Mouse (Mus musculus) heart, embryonic 14.5 days (tissue): ENCODE measurements around the gene Tirap. TPM values are rescaled to one million over a fixed set of nuclear protein-coding genes. Genes with fewer than 3 reads are reported as not detected.
A peak's percentile ranks its signal among the peaks of the same experiment; 100 is the strongest.

ENCODE experiments used
- ATAC-seq: fragments of 200-750 bp; cut with Nextera tagmentation; 2 replicates; pipeline ENCODE4 v1.8.0; 2017; ENCODE audit warnings: low read depth, moderate TSS enrichment; ENCODE audit not compliant: insufficient number of reproducible peaks, insufficient read depth, low FRiP score
- H3K27ac ChIP-seq, 2 experiments: fragments of 200-500 bp in 1 of 2; fragments of 300-500 bp in 1 of 2; sonication (generic) in 1 of 2; replicated peaks in 1 of 2; 2 replicates each; pipeline ENCODE4 v1.5.1; 2012 to 2014; ENCODE audit warnings: low read depth in 2 of 2, low read length in 2 of 2, control low read depth in 1 of 2, mild to moderate bottlenecking in 1 of 2, mixed read lengths in 1 of 2; ENCODE audit not compliant: control insufficient read depth in 1 of 2, insufficient read depth in 1 of 2
- H3K27me3 ChIP-seq: fragments of 300-500 bp; sonication (generic); 2 replicates; pipeline ENCODE4 v1.6.1; 2014; ENCODE audit warnings: mild to moderate bottlenecking, low read length, control low read depth; ENCODE audit not compliant: control insufficient read depth, insufficient read depth
- H3K36me3 ChIP-seq: fragments of 300-500 bp; sonication (generic); 2 replicates; pipeline ENCODE4 v1.6.1; 2014; ENCODE audit warnings: mild to moderate bottlenecking, control low read depth, low read length, mixed read lengths; ENCODE audit not compliant: control insufficient read depth, insufficient read depth
- H3K4me1 ChIP-seq, 2 experiments: fragments of 200-500 bp in 1 of 2; fragments of 300-500 bp in 1 of 2; sonication (generic) in 1 of 2; 2 replicates each; pipeline ENCODE4 v1.6.1; 2012 to 2014; ENCODE audit warnings: low read length in 2 of 2, control low read depth in 1 of 2, mixed read lengths in 1 of 2; ENCODE audit not compliant: control insufficient read depth in 2 of 2, insufficient read depth in 2 of 2
- H3K4me2 ChIP-seq: fragments of 300-500 bp; sonication (generic); 2 replicates; pipeline ENCODE4 v1.6.1; 2014; ENCODE audit warnings: mild to moderate bottlenecking, low read length
- H3K4me3 ChIP-seq, 2 experiments: fragments of 200-500 bp in 1 of 2; fragments of 300-500 bp in 1 of 2; sonication (generic) in 1 of 2; 2 replicates each; pipeline ENCODE4 v1.5.1; 2012 to 2014; ENCODE audit warnings: low read length in 2 of 2, mild to moderate bottlenecking in 2 of 2, control low read depth in 1 of 2, low read depth in 1 of 2, moderate library complexity in 1 of 2; ENCODE audit not compliant: control insufficient read depth in 1 of 2, insufficient read depth in 1 of 2
- H3K9ac ChIP-seq: fragments of 300-500 bp; sonication (generic); 2 replicates; pipeline ENCODE4 v1.6.1; 2014; ENCODE audit warnings: mild to moderate bottlenecking, low read length
- H3K9me3 ChIP-seq: fragments of 300-500 bp; sonication (generic); 2 replicates; pipeline ENCODE4 v1.6.1; 2016; ENCODE audit warnings: low read length, control low read depth; ENCODE audit not compliant: control insufficient read depth
- WGBS: fragments of 180-500 bp; shearing (Covaris S2); extraction: QIAGEN DNeasy Blood & Tissue Kit; methylation state at CpG from one replicate; pipeline ENCODE4 v1.1.7; 2014; 5-methylcytosine and 5-hydroxymethylcytosine counted together
- polyA plus RNA-seq: library from polyadenylated mRNA; unstranded; fragments of >200 nt; fragmentation: Nextera tagmentation; extraction: Ambion mirVana; gene quantifications from 2 replicates; pipeline ENCODE4 v1.2.1, GENCODE M21; 2014

Tirap gene
- polyA plus RNA-seq, 1 experiment from 2014 or later: 7.8 TPM

- H3K9ac ChIP-seq: no peak overlapping the region
- H3K27me3 ChIP-seq: no peaks in the 10 kb centered on the region
- peaks cover 38% of the 10 kb centered on the region for H3K36me3 ChIP-seq
- no peak overlapping the region for H3K4me3 ChIP-seq
- H3K27ac ChIP-seq: no peak overlapping the region
- H3K4me2 ChIP-seq: no peak overlapping the region
- H3K4me1 ChIP-seq: no peaks in the 10 kb centered on the region
- no peaks in the 10 kb centered on the region for H3K9me3 ChIP-seq
- no peak for ATAC-seq
- 88% methylated on average over 3 of the region's 3 CpGs for WGBS
Measured at GRCm38 (mm10) chr9:35228671-35229070, 28.6 kb upstream of the Tirap start.

GRCm38 (mm10) chr9:35223466-35223865 is 23.4 kb upstream of the Tirap start:
- WGBS: 95% methylated on average over 3 of the region's 3 CpGs
- no peak overlapping the region for H3K27ac ChIP-seq
- H3K36me3 ChIP-seq: peaks cover 77% of the 10 kb centered on the region

GRCm38 (mm10) chr9:35217963-35218362 is 17.9 kb upstream of the Tirap start:
- Histone ChIP-seq H3K4me1 (no peaks in the 10 kb centered on the region), H3K27ac (no peak overlapping the region), H3K36me3 (peaks cover 94% of the 10 kb centered on the region), H3K4me3 (no peak overlapping the region), H3K27me3 (no peaks in the 10 kb centered on the region), H3K4me2 (no peak overlapping the region), H3K9me3 (no peaks in the 10 kb centered on the region), H3K9ac (no peak overlapping the region)
- 53% methylated on average over 1 of the region's 1 CpGs for WGBS
- no peak for ATAC-seq

More at GRCm38 (mm10) chr9:35223466-35223865, 23.4 kb upstream of the Tirap start:
- H3K4me2 ChIP-seq: no peak overlapping the region
- no peak overlapping the region for H3K9ac ChIP-seq
- no peaks in the 10 kb centered on the region for H3K4me1 ChIP-seq
- ATAC-seq: no peak
- H3K27me3 ChIP-seq: no peaks in the 10 kb centered on the region
- no peaks in the 10 kb centered on the region for H3K9me3 ChIP-seq
- no peak overlapping the region for H3K4me3 ChIP-seq

GRCm38 (mm10) chr9:35211573-35212511 is 11.8 kb upstream of the Tirap start:
- Histone ChIP-seq H3K9ac (peak overlapping the region; percentile 95), H3K27ac (peak overlapping the region; percentile 75 to 77), H3K36me3 (peaks cover 73% of the 10 kb centered on the region), H3K27me3 (no peaks in the 10 kb centered on the region), H3K4me2 (peak overlapping the region; percentile 89), H3K9me3 (no peaks in the 10 kb centered on the region), H3K4me1 (peaks cover 7 to 18% of the 10 kb centered on the region in 2 experiments), H3K4me3 (peak overlapping the region; percentile 94 to 96)
- no peak for ATAC-seq
- 29% methylated on average over 26 of the region's 26 CpGs for WGBS

GRCm38 (mm10) chr9:35210542-35211474 is 10.7 kb upstream of the Tirap start, which contains the start of gene Foxred1:
Foxred1 (minus strand) TSS chr9:35211055.
- H3K4me1 ChIP-seq: peaks cover 7 to 18% of the 10 kb centered on the region in 2 experiments
- under 1% methylated on average over 64 of the region's 72 CpGs for WGBS
- peak; percentile 100 for ATAC-seq
- H3K9ac ChIP-seq: peak within 1 kb of the TSS; percentile 95
- H3K4me3 ChIP-seq: peak within 1 kb of the TSS; percentile 94 to 96
- peak within 1 kb of the TSS; percentile 84 to 97 for H3K27ac ChIP-seq
- H3K9me3 ChIP-seq: no peaks in the 10 kb centered on the region
- H3K27me3 ChIP-seq: no peaks in the 10 kb centered on the region
- peaks cover 73% of the 10 kb centered on the region for H3K36me3 ChIP-seq
- H3K4me2 ChIP-seq: peak within 1 kb of the TSS; percentile 89

GRCm38 (mm10) chr9:35204421-35204820 is 4.3 kb upstream of the Tirap start:
- ATAC-seq: no peak
- Histone ChIP-seq H3K9me3 (no peaks in the 10 kb centered on the region), H3K36me3 (peaks cover 58% of the 10 kb centered on the region), H3K27ac (no peak overlapping the region), H3K9ac (no peak overlapping the region), H3K27me3 (no peaks in the 10 kb centered on the region), H3K4me3 (no peak overlapping the region), H3K4me1 (peaks cover 2 to 11% of the 10 kb centered on the region in 2 experiments), H3K4me2 (no peak overlapping the region)
- WGBS: 92% methylated on average over 2 of the region's 2 CpGs

GRCm38 (mm10) chr9:35203536-35203935 is 3.4 kb upstream of the Tirap start:
- peaks cover 49% of the 10 kb centered on the region for H3K36me3 ChIP-seq
- no peak overlapping the region for H3K27ac ChIP-seq
- H3K4me2 ChIP-seq: no peak overlapping the region
- H3K9me3 ChIP-seq: no peaks in the 10 kb centered on the region
- no peak overlapping the region for H3K4me3 ChIP-seq
- H3K9ac ChIP-seq: no peak overlapping the region
- no peak for ATAC-seq
- 27% methylated on average over 3 of the region's 3 CpGs for WGBS
- peaks cover 2 to 15% of the 10 kb centered on the region in 2 experiments for H3K4me1 ChIP-seq
- no peaks in the 10 kb centered on the region for H3K27me3 ChIP-seq
